Mouse (Mus musculus): ENCODE results near the gene Uqcc3. TPM values are rescaled to one million over a fixed set of nuclear protein-coding genes. Genes with fewer than 3 reads are reported as not detected.
"Not testable (repeated sequence)": the region's sequence is repeated elsewhere in the genome, so short reads cannot be mapped to it uniquely, and the experiment has no call there.

The Uqcc3 gene
- total RNA-seq, 2 experiments from 2014 or later: 53.3 to 53.8 TPM

DNA sequence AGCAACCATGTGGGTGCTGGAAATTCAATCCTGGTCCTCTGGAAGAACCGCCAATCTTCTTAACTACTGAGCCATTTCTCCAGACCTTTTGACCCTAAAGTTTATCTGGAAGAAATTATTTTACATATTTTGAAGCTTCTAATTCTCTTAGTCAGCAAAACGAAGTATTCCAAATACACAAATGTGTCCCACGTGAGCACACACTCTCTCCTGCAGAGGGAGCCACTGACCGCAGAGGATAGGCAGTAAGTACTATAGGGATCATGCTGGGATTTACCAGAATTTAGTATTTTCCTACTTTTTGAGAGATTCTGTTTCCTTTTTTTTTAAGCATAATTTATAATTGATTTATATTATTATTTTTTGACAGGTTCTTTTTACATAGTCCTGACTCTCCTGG is 23.0 kb downstream of the Uqcc3 start:
- DNase-seq: peak; percentile 47 to 71
- intact Hi-C loops (cut with DNase I): loop anchor here (2.0 to 5.0 kb wide), 2 partner anchors 120 to 253 kb away; no protein-coding TSS in a partner anchor

DNA sequence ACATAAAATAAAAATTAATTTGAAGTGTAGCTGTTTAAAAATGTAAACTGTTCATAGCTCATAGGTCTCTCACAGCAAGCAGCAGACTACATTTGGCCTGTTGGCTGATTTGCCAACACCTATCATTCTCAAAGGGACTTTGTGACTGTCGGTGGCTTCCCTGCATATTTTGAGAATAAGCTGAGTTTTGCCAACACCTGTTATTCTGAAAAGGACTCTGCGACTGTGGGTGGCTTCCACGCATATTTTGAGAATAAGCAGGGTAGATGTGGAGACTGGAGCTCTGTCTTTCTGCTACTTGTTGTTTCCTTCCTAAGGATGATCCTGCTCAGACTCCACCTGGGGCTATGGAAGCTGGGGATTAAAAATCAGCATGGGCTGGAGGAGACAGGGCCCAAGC is 27.6 kb downstream of the Uqcc3 start:
- no peak for DNase-seq
- intact Hi-C loops (cut with DNase I): no loop called here

DNA sequence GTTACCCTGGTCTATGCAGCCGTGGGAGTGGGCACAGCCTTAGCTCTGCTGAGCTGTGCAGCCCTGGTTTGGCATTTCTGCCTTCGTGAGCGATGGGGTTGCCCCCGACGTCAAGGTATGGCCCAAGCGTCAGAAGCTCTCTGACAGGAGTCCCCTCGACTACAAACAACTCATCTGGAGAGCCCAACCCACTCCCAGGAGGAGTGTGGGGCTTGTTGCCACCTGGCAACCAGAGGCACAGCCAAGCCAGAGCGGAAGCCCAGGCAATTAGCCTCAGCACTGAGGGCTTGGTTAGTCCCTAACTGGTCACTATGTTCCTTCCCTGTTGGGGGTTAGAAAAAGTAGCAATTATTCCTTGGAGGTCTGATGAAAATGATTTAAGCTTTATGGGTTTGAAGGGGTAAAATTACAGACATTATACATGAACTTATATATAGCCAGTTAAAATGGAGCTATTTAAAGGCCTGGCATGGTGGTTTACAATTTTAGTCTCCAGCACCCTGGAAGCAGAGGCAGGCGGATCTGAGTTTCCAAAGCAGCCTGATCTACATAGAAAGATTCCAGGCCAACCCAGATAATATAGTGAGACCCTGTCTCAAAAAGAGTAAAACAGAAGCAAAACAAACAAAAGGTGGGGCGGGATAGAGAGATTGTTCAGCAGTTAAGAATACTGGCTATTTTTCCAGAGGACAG is 28.3 kb downstream of the Uqcc3 start:
- peak in 1 of 2 experiments; percentile 13 for DNase-seq
- intact Hi-C loops (cut with DNase I): no loop called here

DNA sequence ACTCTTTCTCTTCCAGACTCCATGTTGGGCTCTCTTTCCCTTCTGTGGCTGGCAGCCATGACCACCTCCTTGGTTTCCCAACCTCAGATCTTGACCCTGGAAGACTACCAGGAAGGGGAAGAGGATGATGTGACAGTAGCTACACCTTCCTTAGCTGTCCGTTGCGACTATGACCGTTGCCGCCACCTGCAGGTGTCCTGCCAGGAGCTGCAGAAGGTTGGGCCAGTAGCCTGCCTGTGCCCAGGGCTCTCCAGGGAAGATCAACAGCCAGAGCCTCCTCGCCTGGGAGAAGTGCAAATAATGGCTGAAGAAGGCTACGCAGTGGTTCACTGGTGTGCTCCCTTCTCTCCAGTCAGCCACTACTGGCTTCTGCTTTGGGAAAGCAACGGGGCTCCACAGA is 29.1 kb downstream of the Uqcc3 start:
- intact Hi-C loops (cut with DNase I): no loop called here
- no peak for DNase-seq

- intact Hi-C loops (cut with DNase I): no loop called here
- peak; percentile 25 to 57 for DNase-seq
These were observed 30.3 kb downstream of the Uqcc3 start, which contains the start of gene Lrrn4cl for GRCm38 (mm10) chr19:8850402-8850901. Gene Lrrn4cl, plus strand, starts transcription at chr19:8850768.

DNA sequence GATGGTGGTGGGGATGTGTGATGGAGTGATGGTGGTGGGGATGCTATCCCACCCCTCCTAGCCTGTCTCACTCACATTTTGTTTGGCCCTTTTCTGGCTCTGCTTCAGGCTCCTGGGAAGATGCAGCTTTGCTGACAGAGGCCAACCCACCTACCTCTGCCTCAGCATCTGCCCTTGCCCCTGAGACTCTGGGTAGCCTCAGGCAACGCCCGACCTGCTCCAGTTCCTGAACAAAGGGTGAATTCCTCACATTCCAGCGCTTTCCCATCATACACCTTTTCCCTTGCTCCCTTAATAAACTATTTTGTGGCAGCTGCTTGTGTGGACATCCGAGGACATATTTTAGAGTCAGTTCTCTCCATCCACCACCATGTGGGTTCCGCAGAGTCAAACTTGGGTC is 32.4 kb downstream of the Uqcc3 start:
- intact Hi-C loops (cut with DNase I): no loop called here
- no peak for DNase-seq

- intact Hi-C loops (cut with DNase I): loop anchor here (5.0 kb wide), 2 partner anchors 43 to 123 kb away; partner anchors contain the start of genes 1810009A15Rik, Eef1g and Gm49416
- peak; percentile 79 to 88 for DNase-seq
These were observed 36.2 kb downstream of the Uqcc3 start for GRCm38 (mm10) chr19:8844371-8845129.

GRCm38 (mm10) chr19:8842961-8843360 is 37.8 kb downstream of the Uqcc3 start:
- intact Hi-C loops (cut with DNase I): loop anchor here (5.0 kb wide), 2 partner anchors 44 to 124 kb away; partner anchors contain the start of genes 1810009A15Rik, Eef1g and Gm49416
- DNase-seq: no peak

DNA sequence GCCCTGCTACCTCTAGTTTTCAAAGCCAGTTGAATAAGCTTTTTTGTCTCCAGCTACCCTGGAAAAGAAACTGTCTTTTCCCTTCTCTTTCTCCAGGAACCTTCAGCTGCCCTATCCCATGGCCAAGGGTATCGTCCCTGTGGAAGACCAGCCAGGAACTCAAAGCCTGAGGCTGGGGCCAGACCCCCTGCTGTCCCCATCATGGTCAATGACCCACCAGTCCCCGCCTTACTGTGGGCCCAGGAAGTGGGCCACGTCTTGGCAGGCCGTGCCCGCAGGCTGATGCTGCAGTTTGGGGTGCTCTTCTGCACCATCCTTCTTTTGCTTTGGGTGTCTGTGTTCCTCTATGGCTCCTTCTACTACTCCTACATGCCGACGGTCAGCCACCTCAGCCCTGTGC is 39.7 kb downstream of the Uqcc3 start:
- intact Hi-C loops (cut with DNase I): loop anchor here (5.0 kb wide), 2 partner anchors 46 to 126 kb away; partner anchors contain the start of genes 1810009A15Rik, Eef1g and Gm49416
- no peak for DNase-seq

GRCm38 (mm10) chr19:8839908-8840791 is 40.6 kb downstream of the Uqcc3 start:
- DNase-seq: peak; percentile 70 to 79
- intact Hi-C loops (cut with DNase I): loop anchor here (5.0 kb wide), 2 partner anchors 47 to 127 kb away; partner anchors contain the start of genes 1810009A15Rik, Eef1g and Gm49416

DNA sequence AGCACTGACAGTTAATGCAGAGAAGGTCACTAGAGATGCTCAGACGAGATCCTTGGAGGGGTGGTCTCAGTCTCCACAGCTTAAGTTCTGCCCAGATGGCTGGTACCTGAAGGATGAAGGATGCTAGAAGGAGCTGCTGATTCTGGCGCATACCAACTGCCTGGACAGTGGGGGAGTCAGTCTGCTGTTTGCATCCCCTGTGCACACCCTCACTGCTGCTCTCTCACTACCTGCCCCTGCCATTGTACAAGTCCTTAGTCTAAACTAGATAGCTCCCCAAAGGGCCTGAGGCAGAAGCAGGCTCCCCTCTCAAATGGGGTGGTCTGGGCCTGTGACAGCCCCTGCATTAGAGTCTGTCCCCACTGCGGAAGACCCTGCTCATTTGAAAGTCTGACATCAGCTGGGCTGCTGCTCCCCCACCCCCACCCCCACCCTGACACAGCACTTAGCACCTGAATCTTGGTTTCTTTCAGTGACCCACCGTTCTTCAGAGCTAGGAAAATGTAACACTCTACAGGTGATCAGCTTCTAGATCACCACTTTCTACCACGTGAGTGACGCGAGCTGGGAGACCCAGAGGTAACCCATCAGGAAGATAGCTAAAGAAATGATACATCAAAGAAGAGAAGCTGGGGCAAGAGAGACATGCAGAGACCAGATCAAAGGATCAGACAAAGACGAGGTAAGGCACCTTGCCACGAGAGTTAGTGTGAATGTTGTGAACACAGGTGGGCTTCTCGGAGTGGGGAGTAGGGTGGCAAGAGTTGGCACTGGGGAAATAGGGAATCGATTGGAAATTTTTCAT is 41.4 kb downstream of the Uqcc3 start, which contains the start of gene Gng3:
Gene Gng3 (minus strand): TSS at position 92 of the 805 bp plus-strand sequence.
- no peak for DNase-seq
- intact Hi-C loops (cut with DNase I): no loop called here

- DNase-seq: peak; percentile 24 to 45
- intact Hi-C loops (cut with DNase I): no loop called here
These were observed 42.5 kb downstream of the Uqcc3 start for GRCm38 (mm10) chr19:8838041-8838730.

- intact Hi-C loops (cut with DNase I): no loop called here
- peak; percentile 78 to 84 for DNase-seq
These were observed 43.4 kb downstream of the Uqcc3 start, which contains the start of gene Bscl2 for GRCm38 (mm10) chr19:8837251-8837791. Gene Bscl2, plus strand, starts transcription at chr19:8837467.

DNA sequence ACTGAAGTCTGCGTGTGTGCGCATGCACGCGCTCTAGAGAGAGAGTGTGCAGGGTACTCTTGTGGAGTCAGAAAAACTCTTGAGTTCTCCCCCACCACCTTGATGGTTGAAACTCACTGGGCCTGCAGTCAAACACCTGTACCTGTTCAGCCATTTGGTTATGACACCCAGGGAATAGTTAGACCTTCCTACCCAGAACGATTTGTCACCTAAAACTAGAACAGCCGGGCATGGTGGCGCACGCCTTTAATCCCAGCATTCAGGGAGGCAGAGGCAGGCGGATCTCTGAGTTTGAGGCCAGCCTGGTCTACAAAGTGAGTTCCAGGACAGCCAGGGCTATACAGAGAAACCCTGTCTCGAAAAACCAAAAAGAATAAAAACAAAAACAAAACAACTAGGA is 44.4 kb downstream of the Uqcc3 start:
- intact Hi-C loops (cut with DNase I); DNase-seq: not testable (repeated sequence)

DNA sequence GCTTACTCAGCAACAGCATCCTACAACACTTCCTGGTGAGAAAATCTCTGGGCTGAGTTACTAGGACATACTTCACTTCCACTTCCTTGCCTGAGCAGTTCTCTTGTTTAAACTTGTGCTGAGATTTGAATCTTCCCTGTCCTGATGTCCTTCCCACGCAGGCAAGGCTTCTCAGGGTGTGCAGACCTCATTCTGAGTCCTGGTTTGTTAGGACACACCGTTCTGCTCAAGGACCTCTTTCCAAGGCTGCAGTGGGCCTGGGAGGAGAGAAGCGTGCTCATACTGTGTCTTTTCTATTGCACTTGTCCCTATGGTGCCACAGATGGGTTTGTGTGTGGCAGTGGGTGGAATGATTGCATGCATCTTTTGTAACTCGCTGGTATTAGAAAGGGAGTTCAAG is 47.8 kb downstream of the Uqcc3 start:
- no peak for DNase-seq
- intact Hi-C loops (cut with DNase I): no loop called here

DNA sequence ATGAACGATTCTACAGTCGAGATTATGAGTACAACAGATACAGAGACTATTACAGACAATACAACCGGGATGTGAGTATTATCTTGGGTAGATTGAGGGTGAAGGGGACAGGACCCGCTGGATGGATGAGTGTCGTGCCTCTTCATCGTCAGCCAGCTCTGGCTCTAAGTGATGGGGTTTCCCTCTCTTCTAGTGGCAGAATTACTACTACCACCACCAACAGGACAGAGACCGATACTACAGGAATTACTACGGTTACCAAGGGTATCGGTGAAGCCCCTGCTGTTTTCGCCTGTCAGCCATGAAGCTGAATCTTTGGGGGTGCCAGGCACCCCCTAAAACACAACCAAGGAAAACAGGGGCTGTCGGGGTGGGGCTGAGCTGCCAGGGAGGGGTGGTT is 49.5 kb downstream of the Uqcc3 start:
- intact Hi-C loops (cut with DNase I): no loop called here

DNA sequence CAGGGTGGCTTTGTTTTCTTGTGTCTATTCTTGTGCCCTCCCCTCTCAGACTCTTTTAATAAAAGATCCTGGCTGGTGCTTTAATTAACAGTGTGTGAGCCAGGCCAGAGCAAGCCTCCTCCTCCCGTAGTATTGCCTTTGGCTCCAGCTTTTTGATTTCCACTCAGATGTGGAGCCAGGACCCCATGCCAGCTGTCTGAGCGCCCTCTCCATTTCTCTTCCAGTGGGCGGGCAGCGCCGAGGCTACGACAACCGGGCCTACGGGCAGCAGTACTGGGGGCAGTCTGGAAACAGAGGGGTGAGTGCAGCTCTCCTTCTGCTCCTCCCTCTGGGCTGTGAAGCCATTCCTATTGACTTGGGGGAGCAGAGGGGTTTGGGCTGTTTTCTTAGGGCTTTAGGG is 50.1 kb downstream of the Uqcc3 start:
- intact Hi-C loops (cut with DNase I): no loop called here
- no peak for DNase-seq

More for the DNA sequence above, 49.5 kb downstream of the Uqcc3 start:
- no peak for DNase-seq
